Mouse (Mus musculus): Measurements from ENCODE around the gene Amh.

- TF ChIP-seq CTCF (IDR thresholded peaks at IDR 0.05) (no peak), EP300 (IDR thresholded peaks at IDR 0.05; ENCODE audit: insufficient read depth, low read depth, low read length) (no peak), POLR2A (IDR thresholded peaks at IDR 0.05; ENCODE audit: insufficient read depth, low read depth, low read length) (no peak)
These were observed 19.0 kb downstream of the Amh start for GRCm38 (mm10) chr10:80823847-80824643.
